ENCODE assay signal across 30 mouse cellular contexts in the genomic region with DNA sequence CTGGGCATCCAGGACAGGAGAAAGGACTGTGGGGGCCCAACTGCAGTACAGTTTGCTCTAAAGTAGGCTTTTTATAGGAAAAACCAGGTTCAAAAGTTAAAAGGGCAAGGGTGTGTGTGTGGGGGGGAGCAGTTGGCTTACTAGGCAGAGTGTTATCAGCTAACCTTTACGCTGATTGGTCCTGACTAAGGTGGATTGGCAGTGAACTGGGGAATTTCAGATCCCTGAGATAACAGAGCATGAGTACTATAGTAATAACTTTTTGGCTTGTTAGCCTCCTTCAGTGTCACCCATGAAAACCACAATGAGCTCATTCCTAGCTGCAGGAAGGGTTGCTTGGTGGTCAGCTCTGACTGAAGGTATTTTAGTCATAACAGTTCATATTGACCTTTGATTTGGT. TPM values are rescaled to one million over a fixed set of nuclear protein-coding genes. Genes with fewer than 3 reads are reported as not detected.
DNase-seq lines count a peak whose midpoint lies in the region; ATAC-seq and TF ChIP-seq lines count a peak whose summit lies in the region.
"Had no signal": no experiment of that assay in that cellular context is flagged by ENCODE, and none has a peak within 500 bp of the region (broad histone marks: within the 10 kb centered on the region; RNA-seq: fewer than 3 reads in every experiment).

No protein-coding gene starts in this region.

- DNase-seq in liver, embryonic 11.5 days (ENCODE audit: low spot score) = no peak
- peak; percentile 16 for DNase-seq in G1E (ENCODE audit: low spot score)
- DNase-seq in adrenal gland, postnatal 14 days = peak; percentile 27
- no peak for DNase-seq in heart, embryonic 10.5 days (ENCODE audit: low spot score)
- DNase-seq: cerebellum, adult 8-10 months; gastrocnemius, postnatal 10 days; heart, postnatal 10 days; kidney, adult 18-20 months; kidney, postnatal 10 days; lung, postnatal 10 days; thymus, postnatal 36 days had no signal

- 44% methylated on average over 1 of the region's 1 CpGs for WGBS in liver, embryonic 16.5 days (ENCODE audit: insufficient replicate concordance)
- WGBS in liver, embryonic 11.5 days = 89% methylated on average over 1 of the region's 1 CpGs
- WGBS in intestine, postnatal 0 days = 56% methylated on average over 1 of the region's 1 CpGs
- WGBS in heart, embryonic 10.5 days = 88% methylated on average over 1 of the region's 1 CpGs

- no peaks in the 10 kb centered on the region for H3K36me3 ChIP-seq in liver, embryonic 16.5 days (ENCODE audit: control insufficient read depth, insufficient read depth)
- H3K36me3 ChIP-seq in liver, embryonic 11.5 days (ENCODE audit: control insufficient read depth, insufficient read depth, low read length) = no peaks in the 10 kb centered on the region
- no peaks in the 10 kb centered on the region for H3K36me3 ChIP-seq in G1E (replicated peaks)
- no peaks in the 10 kb centered on the region for H3K36me3 ChIP-seq in intestine, postnatal 0 days (ENCODE audit: control insufficient read depth, insufficient read depth)
- H3K36me3 ChIP-seq in heart, embryonic 10.5 days = no peaks in the 10 kb centered on the region
- H3K36me3 ChIP-seq: heart, embryonic 12.5 days; hindbrain, embryonic 10.5 days; midbrain, embryonic 10.5 days; neural tube, embryonic 13.5 days; stomach, embryonic 15.5 days had no signal

- no peaks in the 10 kb centered on the region; the same call in 1 of the 2 replicates for H3K9me3 ChIP-seq in liver, embryonic 16.5 days (replicated peaks; ENCODE audit: control insufficient read depth, low read length)
- no peaks in the 10 kb centered on the region for H3K9me3 ChIP-seq in liver, embryonic 11.5 days (ENCODE audit: control insufficient read depth, low read length)
- no peaks in the 10 kb centered on the region; the same call in 1 of the 2 replicates for H3K9me3 ChIP-seq in G1E (replicated peaks)
- H3K9me3 ChIP-seq in intestine, postnatal 0 days (ENCODE audit: control insufficient read depth) = no peaks in the 10 kb centered on the region
- no peaks in the 10 kb centered on the region for H3K9me3 ChIP-seq in heart, embryonic 10.5 days
- H3K9me3 ChIP-seq: heart, embryonic 12.5 days; midbrain, embryonic 10.5 days; neural tube, embryonic 13.5 days; stomach, embryonic 15.5 days had no signal

- H3K4me3 ChIP-seq in liver, embryonic 16.5 days (ENCODE audit: low read depth, low read length) = no peak overlapping the region
- H3K4me3 ChIP-seq in liver, embryonic 11.5 days (ENCODE audit: low read depth, low read length) = no peak overlapping the region
- H3K4me3 ChIP-seq in G1E (ENCODE audit: low read depth, low read length) = no peak overlapping the region
- H3K4me3 ChIP-seq in intestine, postnatal 0 days (ENCODE audit: low read depth, low read length) = no peak overlapping the region
- H3K4me3 ChIP-seq in heart, embryonic 10.5 days = no peak overlapping the region
- H3K4me3 ChIP-seq: heart, embryonic 12.5 days; hindbrain, embryonic 10.5 days; midbrain, embryonic 10.5 days; myocyte; neural tube, embryonic 13.5 days; stomach, embryonic 15.5 days had no signal

- no peak overlapping the region for H3K9ac ChIP-seq in liver, embryonic 16.5 days (ENCODE audit: low read depth, low read length)
- H3K9ac ChIP-seq in liver, embryonic 11.5 days (ENCODE audit: low read depth, low read length) = no peak overlapping the region
- H3K9ac ChIP-seq in intestine, postnatal 0 days (ENCODE audit: low read depth, low read length) = no peak overlapping the region
- H3K9ac ChIP-seq: heart, embryonic 12.5 days; liver, embryonic 14.5 days; neural tube, embryonic 13.5 days; stomach, embryonic 15.5 days had no signal

- no peak overlapping the region for H3K4me2 ChIP-seq in liver, embryonic 16.5 days (ENCODE audit: low read depth, low read length)
- H3K4me2 ChIP-seq in liver, embryonic 11.5 days = no peak overlapping the region
- H3K4me2 ChIP-seq in intestine, postnatal 0 days (replicated peaks; ENCODE audit: low read depth) = no peak overlapping the region
- H3K4me2 ChIP-seq: heart, embryonic 12.5 days; neural tube, embryonic 13.5 days; stomach, embryonic 15.5 days had no signal

- H3K27ac ChIP-seq in liver, embryonic 16.5 days (ENCODE audit: low read length) = no peak overlapping the region
- H3K27ac ChIP-seq in liver, embryonic 11.5 days (ENCODE audit: low read depth, low read length) = no peak overlapping the region
- no peak overlapping the region; the same call in 1 of the 2 replicates for H3K27ac ChIP-seq in intestine, postnatal 0 days (ENCODE audit: low read depth, low read length)
- H3K27ac ChIP-seq in heart, embryonic 10.5 days = no peak overlapping the region
- H3K27ac ChIP-seq: hindbrain, embryonic 10.5 days; liver, embryonic 14.5 days; midbrain, embryonic 10.5 days; neural tube, embryonic 13.5 days; stomach, embryonic 15.5 days had no signal

- peak; percentile 24; the same call in 1 of the 2 replicates for ATAC-seq in liver, embryonic 16.5 days (ENCODE audit: low read depth)
- no peak for ATAC-seq in liver, embryonic 11.5 days (replicated peaks; ENCODE audit: low FRiP score)
- peak; percentile 28; the same call in 1 of the 2 replicates for ATAC-seq in G1E (ENCODE audit: extremely low read depth, insufficient number of reproducible peaks, low FRiP score, poor library complexity, severe bottlenecking)
- ATAC-seq in intestine, postnatal 0 days = peak; percentile 95
- ATAC-seq in cerebellum, adult (ENCODE audit: insufficient number of reproducible peaks, low FRiP score, low TSS enrichment) = no peak
- ATAC-seq: forebrain, embryonic 16.5 days; hindbrain, embryonic 16.5 days; midbrain, embryonic 16.5 days; Patski had no signal

- no peaks in the 10 kb centered on the region; the same call in 1 of the 2 replicates for H3K4me1 ChIP-seq in liver, embryonic 16.5 days (ENCODE audit: control insufficient read depth, low read depth, low read length)
- H3K4me1 ChIP-seq in liver, embryonic 11.5 days (replicated peaks; ENCODE audit: control insufficient read depth, insufficient read depth, low read length) = no peaks in the 10 kb centered on the region
- peaks cover 8% of the 10 kb centered on the region for H3K4me1 ChIP-seq in G1E (ENCODE audit: insufficient read depth, low read depth, low read length)
- no peaks in the 10 kb centered on the region for H3K4me1 ChIP-seq in intestine, postnatal 0 days (replicated peaks; ENCODE audit: control insufficient read depth, insufficient read depth, low read length)
- no peaks in the 10 kb centered on the region for H3K4me1 ChIP-seq in heart, embryonic 10.5 days
- H3K4me1 ChIP-seq: heart, embryonic 12.5 days; hindbrain, embryonic 10.5 days; midbrain, embryonic 10.5 days; neural tube, embryonic 13.5 days; stomach, embryonic 15.5 days had no signal

- TF ChIP-seq CTCF in G1E (IDR thresholded peaks at IDR 0.05; ENCODE audit: low read depth, low read length) = no peak
- no peak for TF ChIP-seq CTCF in intestine, postnatal 0 days (IDR thresholded peaks at IDR 0.05; ENCODE audit: low read depth)

- H3K27me3 ChIP-seq in liver, embryonic 16.5 days (ENCODE audit: control insufficient read depth, insufficient read depth, low read depth, low read length) = no peaks in the 10 kb centered on the region
- no peaks in the 10 kb centered on the region for H3K27me3 ChIP-seq in liver, embryonic 11.5 days (replicated peaks; ENCODE audit: control insufficient read depth, insufficient read depth, low read length)
- H3K27me3 ChIP-seq in G1E (ENCODE audit: insufficient read depth, low read length) = peaks cover 3% of the 10 kb centered on the region; the same call in 1 of the 2 replicates
- H3K27me3 ChIP-seq in intestine, postnatal 0 days (replicated peaks; ENCODE audit: control insufficient read depth, insufficient read depth, low read length) = no peaks in the 10 kb centered on the region
- H3K27me3 ChIP-seq in heart, embryonic 10.5 days (ENCODE audit: insufficient read depth, poor library complexity, severe bottlenecking) = peaks cover 7% of the 10 kb centered on the region; the same call in 1 of the 2 replicates
- H3K27me3 ChIP-seq: stomach, embryonic 15.5 days had no signal

RNA-seq across cellular contexts. Expression of gene Zfp791, which starts 9.4 kb away (rescaled TPM):
- polyA plus RNA-seq in liver, embryonic 16.5 days (2015; fragmentation: Nextera tagmentation; extraction: Ambion mirVana) = 2.6 and 3.4 TPM in 2 replicates
- polyA plus RNA-seq in liver, embryonic 11.5 days (2014; fragmentation: Nextera tagmentation; extraction: Ambion mirVana) = 0.71 and 1.1 TPM in 2 replicates
- not detected in 2 replicates for total RNA-seq in G1E (2014; fragmentation: Nextera tagmentation)
- total RNA-seq in G1E (2017) = 0.12 and 0.16 TPM in 2 replicates
- not detected in 2 replicates for polyA plus RNA-seq in G1E (2012)
- 2.0 and 2.8 TPM in 2 replicates for total RNA-seq in adrenal gland, postnatal 14 days (2021)
- polyA plus RNA-seq in intestine, postnatal 0 days (2015; fragmentation: Nextera tagmentation; extraction: Ambion mirVana) = 0.99 and 1.4 TPM in 2 replicates
- polyA plus RNA-seq in heart, embryonic 10.5 days (2016; fragmentation: Nextera tagmentation; extraction: Ambion mirVana) = 0.84 and 1.00 TPM in 2 replicates
- total RNA-seq: common myeloid progenitor, adult 5-6 weeks; granulocyte monocyte progenitor cell, adult 5-6 weeks had no signal
- polyA plus RNA-seq: myocyte had no signal

RNA-seq across cellular contexts. Expression of gene Cks1brt, which starts 19.4 kb away (rescaled TPM):
- polyA plus RNA-seq in liver, embryonic 16.5 days (2015; fragmentation: Nextera tagmentation; extraction: Ambion mirVana) = not detected in 2 replicates
- not detected in 2 replicates for polyA plus RNA-seq in liver, embryonic 11.5 days (2014; fragmentation: Nextera tagmentation; extraction: Ambion mirVana)
- total RNA-seq in G1E (2014; fragmentation: Nextera tagmentation) (not detected in 2 replicates), G1E (2017) (0.16 TPM in 1 of 2 replicates, not detected in the other)
- polyA plus RNA-seq in G1E (2012) = not detected in 2 replicates
- not detected in 2 replicates for total RNA-seq in adrenal gland, postnatal 14 days (2021)
- not detected in 2 replicates for polyA plus RNA-seq in intestine, postnatal 0 days (2015; fragmentation: Nextera tagmentation; extraction: Ambion mirVana)
- not detected in 2 replicates for polyA plus RNA-seq in heart, embryonic 10.5 days (2016; fragmentation: Nextera tagmentation; extraction: Ambion mirVana)
- total RNA-seq: common myeloid progenitor, adult 5-6 weeks; gastrocnemius, postnatal 10 days; granulocyte monocyte progenitor cell, adult 5-6 weeks; heart, postnatal 10 days; layer of hippocampus, postnatal 10 days; left cerebral cortex, adult 8-10 months had no signal
- polyA plus RNA-seq: forebrain, embryonic 16.5 days; heart, embryonic 12.5 days; hindbrain, embryonic 10.5 days; hindbrain, embryonic 16.5 days; limb, embryonic 11.5 days; liver, embryonic 14.5 days; midbrain, embryonic 10.5 days; midbrain, embryonic 16.5 days; myocyte; neural tube, embryonic 13.5 days; stomach, embryonic 15.5 days had no signal

RNA-seq across cellular contexts. Expression of gene Man2b1, which starts 49.3 kb away (rescaled TPM):
- polyA plus RNA-seq in liver, embryonic 16.5 days (2015; fragmentation: Nextera tagmentation; extraction: Ambion mirVana) = 38.7 and 44.4 TPM in 2 replicates
- polyA plus RNA-seq in liver, embryonic 11.5 days (2014; fragmentation: Nextera tagmentation; extraction: Ambion mirVana) = 38.6 and 40.3 TPM in 2 replicates
- total RNA-seq in G1E (2014; fragmentation: Nextera tagmentation) (91.8 and 105 TPM in 2 replicates), G1E (2017) (87.7 and 88.0 TPM in 2 replicates)
- 12.4 and 19.3 TPM in 2 replicates for polyA plus RNA-seq in G1E (2012)
- total RNA-seq in adrenal gland, postnatal 14 days (2021) = 49.8 and 56.3 TPM in 2 replicates
- polyA plus RNA-seq in intestine, postnatal 0 days (2015; fragmentation: Nextera tagmentation; extraction: Ambion mirVana) = 80.9 and 87.5 TPM in 2 replicates
- polyA plus RNA-seq in heart, embryonic 10.5 days (2016; fragmentation: Nextera tagmentation; extraction: Ambion mirVana) = 27.2 and 30.7 TPM in 2 replicates

RNA-seq across cellular contexts. Expression of gene Wdr83, which starts 51.2 kb away (rescaled TPM):
- 22.0 and 23.6 TPM in 2 replicates for polyA plus RNA-seq in liver, embryonic 16.5 days (2015; fragmentation: Nextera tagmentation; extraction: Ambion mirVana)
- 46.4 and 50.4 TPM in 2 replicates for polyA plus RNA-seq in liver, embryonic 11.5 days (2014; fragmentation: Nextera tagmentation; extraction: Ambion mirVana)
- total RNA-seq in G1E (2014; fragmentation: Nextera tagmentation) (22.4 and 23.8 TPM in 2 replicates), G1E (2017) (27.2 and 28.4 TPM in 2 replicates)
- polyA plus RNA-seq in G1E (2012) = 24.2 and 38.9 TPM in 2 replicates
- total RNA-seq in adrenal gland, postnatal 14 days (2021) = 30.0 and 30.9 TPM in 2 replicates
- polyA plus RNA-seq in intestine, postnatal 0 days (2015; fragmentation: Nextera tagmentation; extraction: Ambion mirVana) = 23.0 and 25.5 TPM in 2 replicates
- polyA plus RNA-seq in heart, embryonic 10.5 days (2016; fragmentation: Nextera tagmentation; extraction: Ambion mirVana) = 41.2 and 47.9 TPM in 2 replicates

RNA-seq across cellular contexts. Expression of gene Wdr83os, which starts 51.8 kb away (rescaled TPM):
- 56.0 and 58.2 TPM in 2 replicates for polyA plus RNA-seq in liver, embryonic 16.5 days (2015; fragmentation: Nextera tagmentation; extraction: Ambion mirVana)
- polyA plus RNA-seq in liver, embryonic 11.5 days (2014; fragmentation: Nextera tagmentation; extraction: Ambion mirVana) = 103 and 105 TPM in 2 replicates
- total RNA-seq in G1E (2014; fragmentation: Nextera tagmentation) = 79.0 and 99.0 TPM in 2 replicates
- total RNA-seq in G1E (2017) = 22.0 and 29.4 TPM in 2 replicates
- 5.0 and 11.7 TPM in 2 replicates for polyA plus RNA-seq in G1E (2012)
- total RNA-seq in adrenal gland, postnatal 14 days (2021) = 68.3 and 70.3 TPM in 2 replicates
- 93.1 and 93.6 TPM in 2 replicates for polyA plus RNA-seq in intestine, postnatal 0 days (2015; fragmentation: Nextera tagmentation; extraction: Ambion mirVana)
- 97.0 and 105 TPM in 2 replicates for polyA plus RNA-seq in heart, embryonic 10.5 days (2016; fragmentation: Nextera tagmentation; extraction: Ambion mirVana)

Comparison
In these comparisons a context has a peak if more than half of its experiments do, and no peak if none do; other contexts are left out.
1. ATAC-seq: peak in liver, embryonic 16.5 days (single experiment), G1E (single experiment) and intestine, postnatal 0 days (single experiment); none in liver, embryonic 11.5 days (single experiment) and cerebellum, adult (single experiment).
2. DNase-seq: peak in G1E (single experiment) and adrenal gland, postnatal 14 days (single experiment); none in liver, embryonic 11.5 days (single experiment) and heart, embryonic 10.5 days (single experiment).